Mouse (Mus musculus) embryonic fibroblast, embryonic 13.5 days (primary cell): ENCODE results near the gene Cep164. TPM values are rescaled to one million over a fixed set of nuclear protein-coding genes. Genes with fewer than 3 reads are reported as not detected.

Experiments
- H3K27ac ChIP-seq: 2 replicates; pipeline ENCODE4 v1.5.1; 2012; ENCODE audit warnings: low read length, control low read depth, inconsistent platforms; ENCODE audit not compliant: insufficient read depth
- H3K4me1 ChIP-seq: 2 replicates; pipeline ENCODE4 v1.6.1; 2011; ENCODE audit warnings: low read length; ENCODE audit not compliant: control insufficient read depth, insufficient read depth
- H3K4me3 ChIP-seq: 2 replicates; pipeline ENCODE4 v1.5.1; 2011; ENCODE audit warnings: mild to moderate bottlenecking, control low read depth, low read length; ENCODE audit not compliant: insufficient read depth
- CTCF ChIP-seq: IDR thresholded peaks from 2 replicates; pipeline ENCODE4 v1.5.1; 2011; ENCODE audit warnings: mild to moderate bottlenecking, control low read depth, low read length, moderate library complexity, borderline replicate concordance; ENCODE audit not compliant: insufficient read depth
- POLR2A ChIP-seq: IDR thresholded peaks from 2 replicates; pipeline ENCODE4 v1.6.1; 2011; ENCODE audit warnings: low read depth, mild to moderate bottlenecking, control low read depth, low read length, moderate library complexity
- polyA plus RNA-seq: library from polyadenylated mRNA; stranded (reverse); fragments of >200 nt; gene quantifications from 2 replicates; pipeline ENCODE4 v1.2.4, GENCODE M21; 2011; ENCODE audit warnings: low read depth; ENCODE audit not compliant: missing spikeins, insufficient read length

Gene Cep164
- polyA plus RNA-seq, 1 experiment = 23.2 TPM

- H3K27ac ChIP-seq = no peak overlapping the region
- no peaks in the 10 kb centered on the region for H3K4me1 ChIP-seq
- TF ChIP-seq CTCF (no peak), POLR2A (no peak)
- no peak overlapping the region for H3K4me3 ChIP-seq
Observed at GRCm38 (mm10) chr9:45811946-45812345, 16.5 kb downstream of the Cep164 start.

GRCm38 (mm10) chr9:45807761-45808160, 20.7 kb downstream of the Cep164 start:
- no peaks in the 10 kb centered on the region for H3K4me1 ChIP-seq
- H3K27ac ChIP-seq = no peak overlapping the region
- no peak overlapping the region for H3K4me3 ChIP-seq
- TF ChIP-seq CTCF (no peak), POLR2A (no peak)

- Histone ChIP-seq H3K27ac (no peak overlapping the region), H3K4me3 (no peak overlapping the region), H3K4me1 (no peaks in the 10 kb centered on the region)
- TF ChIP-seq CTCF = no peak
- TF ChIP-seq POLR2A = no peak
Observed at GRCm38 (mm10) chr9:45807337-45807736, 21.2 kb downstream of the Cep164 start.

- Histone ChIP-seq H3K27ac (no peak overlapping the region), H3K4me3 (no peak overlapping the region), H3K4me1 (no peaks in the 10 kb centered on the region)
- no peak for TF ChIP-seq CTCF
- no peak for TF ChIP-seq POLR2A
Observed at GRCm38 (mm10) chr9:45806847-45807246, 21.6 kb downstream of the Cep164 start.

GRCm38 (mm10) chr9:45803070-45803774, 25.3 kb downstream of the Cep164 start:
- 0 out of 2 replicates have a peak, but pooled peaks cover 4% of the 10 kb centered on the region for H3K4me1 ChIP-seq
- H3K27ac ChIP-seq = no peak overlapping the region
- H3K4me3 ChIP-seq = no peak overlapping the region
- no peak for TF ChIP-seq POLR2A
- no peak for TF ChIP-seq CTCF

- Histone ChIP-seq H3K4me1 (0 out of 2 replicates have a peak, but pooled peaks cover 4% of the 10 kb centered on the region), H3K4me3 (no peak overlapping the region), H3K27ac (no peak overlapping the region)
- no peak for TF ChIP-seq POLR2A
- no peak for TF ChIP-seq CTCF
Observed at GRCm38 (mm10) chr9:45799402-45799801, 29.1 kb downstream of the Cep164 start.

GRCm38 (mm10) chr9:45798467-45799164, 29.9 kb downstream of the Cep164 start:
- H3K4me3 ChIP-seq = no peak overlapping the region
- no peak for TF ChIP-seq POLR2A
- TF ChIP-seq CTCF = peak; percentile 46; the same call in 1 of the 2 replicates
- 0 out of 2 replicates have a peak, but pooled peaks cover 4% of the 10 kb centered on the region for H3K4me1 ChIP-seq
- no peak overlapping the region for H3K27ac ChIP-seq

GRCm38 (mm10) chr9:45797271-45797670, 31.2 kb downstream of the Cep164 start:
- TF ChIP-seq POLR2A (no peak), CTCF (no peak)
- H3K27ac ChIP-seq = no peak overlapping the region
- H3K4me3 ChIP-seq = no peak overlapping the region
- H3K4me1 ChIP-seq = 0 out of 2 replicates have a peak, but pooled peaks cover 4% of the 10 kb centered on the region

- H3K4me1 ChIP-seq = 0 out of 2 replicates have a peak, but pooled peaks cover 4% of the 10 kb centered on the region
- no peak for TF ChIP-seq POLR2A
- no peak for TF ChIP-seq CTCF
- H3K4me3 ChIP-seq = no peak overlapping the region
- H3K27ac ChIP-seq = no peak overlapping the region
Observed at GRCm38 (mm10) chr9:45795722-45796121, 32.8 kb downstream of the Cep164 start.

GRCm38 (mm10) chr9:45793697-45794096, 34.8 kb downstream of the Cep164 start:
- TF ChIP-seq CTCF (no peak), POLR2A (no peak)

GRCm38 (mm10) chr9:45792235-45792634, 36.3 kb downstream of the Cep164 start:
- Histone ChIP-seq H3K4me3 (no peak overlapping the region), H3K4me1 (no peaks in the 10 kb centered on the region), H3K27ac (no peak overlapping the region)
- no peak for TF ChIP-seq POLR2A
- no peak for TF ChIP-seq CTCF

More at GRCm38 (mm10) chr9:45793697-45794096, 34.8 kb downstream of the Cep164 start:
- Histone ChIP-seq H3K4me3 (no peak overlapping the region), H3K27ac (no peak overlapping the region), H3K4me1 (0 out of 2 replicates have a peak, but pooled peaks cover under 1% of the 10 kb centered on the region)
